Mouse (Mus musculus): Measurements from ENCODE around the gene Msto1. TPM values are rescaled to one million over a fixed set of nuclear protein-coding genes. Genes with fewer than 3 reads are reported as not detected.
"Not testable (repeated sequence)": the region's sequence is repeated elsewhere in the genome, so short reads cannot be mapped to it uniquely, and the experiment has no call there.

Gene Msto1
- polyA plus RNA-seq, 1 experiment from 2014 or later: 50.1 TPM

- H3K4me2 ChIP-seq (replicated peaks): peak overlapping the region; percentile 62
- DNase-seq (ENCODE audit: low spot score) (no peak), ATAC-seq (ENCODE audit: low FRiP score) (no peak)
- peaks cover 49% of the 10 kb centered on the region for H3K36me3 ChIP-seq (replicated peaks; ENCODE audit: control insufficient read depth, insufficient read depth)
- H3K27ac ChIP-seq: no peak overlapping the region
- 91% methylated on average over 7 of the region's 7 CpGs for WGBS
- H3K9me3 ChIP-seq (ENCODE audit: control insufficient read depth, low read length): no peaks in the 10 kb centered on the region
- no peak overlapping the region for H3K9ac ChIP-seq
- peaks cover 7% of the 10 kb centered on the region for H3K4me1 ChIP-seq (replicated peaks; ENCODE audit: control insufficient read depth, insufficient read depth, low read length)
- peak overlapping the region; percentile 65; the same call in 1 of the 2 replicates for H3K4me3 ChIP-seq (replicated peaks; ENCODE audit: low read length)
- no peaks in the 10 kb centered on the region for H3K27me3 ChIP-seq (ENCODE audit: control insufficient read depth, insufficient read depth, low read length)
These were observed 1.2 kb downstream of the Msto1 start for GRCm38 (mm10) chr3:88912585-88912984.

- no peak for ATAC-seq (ENCODE audit: low FRiP score)
- Histone ChIP-seq H3K4me2 (replicated peaks) (no peak overlapping the region), H3K4me1 (replicated peaks; ENCODE audit: control insufficient read depth, insufficient read depth, low read length) (no peaks in the 10 kb centered on the region), H3K36me3 (replicated peaks; ENCODE audit: control insufficient read depth, insufficient read depth) (peaks cover 100% of the 10 kb centered on the region), H3K27ac (no peak overlapping the region), H3K4me3 (replicated peaks; ENCODE audit: low read length) (no peak overlapping the region), H3K27me3 (ENCODE audit: control insufficient read depth, insufficient read depth, low read length) (no peaks in the 10 kb centered on the region), H3K9me3 (ENCODE audit: control insufficient read depth, low read length) (no peaks in the 10 kb centered on the region), H3K9ac (no peak overlapping the region)
- WGBS: 90% methylated on average over 6 of the region's 6 CpGs
- DNase-seq (ENCODE audit: low spot score): no peak
These were observed 7.2 kb downstream of the Msto1 start for GRCm38 (mm10) chr3:88906393-88907159.

GRCm38 (mm10) chr3:88905741-88906140 is 8.1 kb downstream of the Msto1 start:
- H3K4me3 ChIP-seq (replicated peaks; ENCODE audit: low read length): no peak overlapping the region
- peaks cover 99% of the 10 kb centered on the region for H3K36me3 ChIP-seq (replicated peaks; ENCODE audit: control insufficient read depth, insufficient read depth)
- H3K27me3 ChIP-seq (ENCODE audit: control insufficient read depth, insufficient read depth, low read length): no peaks in the 10 kb centered on the region
- WGBS: 88% methylated on average over 2 of the region's 2 CpGs
- no peak for ATAC-seq (ENCODE audit: low FRiP score)
- H3K27ac ChIP-seq: no peak overlapping the region
- no peaks in the 10 kb centered on the region for H3K9me3 ChIP-seq (ENCODE audit: control insufficient read depth, low read length)
- no peak overlapping the region for H3K4me2 ChIP-seq (replicated peaks)
- no peak overlapping the region for H3K9ac ChIP-seq
- no peaks in the 10 kb centered on the region for H3K4me1 ChIP-seq (replicated peaks; ENCODE audit: control insufficient read depth, insufficient read depth, low read length)
- DNase-seq (ENCODE audit: low spot score): no peak

DNA sequence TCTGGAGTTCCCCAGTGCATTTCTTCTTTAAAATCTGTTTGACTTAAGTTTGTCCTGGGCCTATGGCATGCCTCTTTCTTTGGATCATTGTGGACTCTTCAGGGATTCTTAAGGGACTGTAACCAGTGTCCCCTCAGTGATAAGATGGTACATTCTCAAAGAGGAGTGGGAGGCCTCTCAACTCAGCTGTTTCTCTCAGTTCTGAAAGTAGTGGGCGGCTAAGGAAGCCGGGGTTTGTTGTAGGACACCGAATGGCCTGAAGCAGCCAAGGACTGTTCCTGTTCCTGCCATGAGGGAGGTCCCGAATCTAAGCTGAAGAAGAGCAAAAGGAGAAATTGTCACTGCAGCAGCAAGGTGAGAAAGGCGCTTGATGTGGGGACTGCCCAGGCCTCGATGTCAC is 8.6 kb downstream of the Msto1 start:
- H3K4me3 ChIP-seq (replicated peaks; ENCODE audit: low read length): no peak overlapping the region
- ATAC-seq (ENCODE audit: low FRiP score) (no peak), DNase-seq (ENCODE audit: low spot score) (no peak)
- H3K4me1 ChIP-seq (replicated peaks; ENCODE audit: control insufficient read depth, insufficient read depth, low read length): no peaks in the 10 kb centered on the region
- 87% methylated on average over 6 of the region's 6 CpGs for WGBS
- H3K4me2 ChIP-seq (replicated peaks): no peak overlapping the region
- H3K36me3 ChIP-seq (replicated peaks; ENCODE audit: control insufficient read depth, insufficient read depth): peaks cover 99% of the 10 kb centered on the region
- H3K9me3 ChIP-seq (ENCODE audit: control insufficient read depth, low read length): no peaks in the 10 kb centered on the region
- no peaks in the 10 kb centered on the region for H3K27me3 ChIP-seq (ENCODE audit: control insufficient read depth, insufficient read depth, low read length)
- no peak overlapping the region for H3K27ac ChIP-seq
- no peak overlapping the region for H3K9ac ChIP-seq

GRCm38 (mm10) chr3:88904803-88905202 is 9.0 kb downstream of the Msto1 start:
- H3K9me3 ChIP-seq (ENCODE audit: control insufficient read depth, low read length): no peaks in the 10 kb centered on the region
- peaks cover 96% of the 10 kb centered on the region for H3K36me3 ChIP-seq (replicated peaks; ENCODE audit: control insufficient read depth, insufficient read depth)
- H3K9ac ChIP-seq: no peak overlapping the region
- H3K27me3 ChIP-seq (ENCODE audit: control insufficient read depth, insufficient read depth, low read length): no peaks in the 10 kb centered on the region
- no peak overlapping the region for H3K4me2 ChIP-seq (replicated peaks)
- 94% methylated on average over 3 of the region's 3 CpGs for WGBS
- H3K4me3 ChIP-seq (replicated peaks; ENCODE audit: low read length): no peak overlapping the region
- H3K4me1 ChIP-seq (replicated peaks; ENCODE audit: control insufficient read depth, insufficient read depth, low read length): no peaks in the 10 kb centered on the region
- no peak for DNase-seq (ENCODE audit: low spot score)
- no peak for ATAC-seq (ENCODE audit: low FRiP score)
- no peak overlapping the region for H3K27ac ChIP-seq

- not testable (repeated sequence) for H3K27ac ChIP-seq; H3K4me2 ChIP-seq (replicated peaks); H3K9ac ChIP-seq; H3K4me3 ChIP-seq (replicated peaks; ENCODE audit: low read length); DNase-seq (ENCODE audit: low spot score); ATAC-seq (ENCODE audit: low FRiP score); H3K4me1 ChIP-seq (replicated peaks; ENCODE audit: control insufficient read depth, insufficient read depth, low read length); H3K9me3 ChIP-seq (ENCODE audit: control insufficient read depth, low read length); H3K27me3 ChIP-seq (ENCODE audit: control insufficient read depth, insufficient read depth, low read length)
- 90% methylated on average over 7 of the region's 7 CpGs for WGBS
- peaks cover 31% of the 10 kb centered on the region for H3K36me3 ChIP-seq (replicated peaks; ENCODE audit: control insufficient read depth, insufficient read depth)
These were observed 20.8 kb downstream of the Msto1 start for GRCm38 (mm10) chr3:88893011-88893410.

- not testable (repeated sequence) for H3K4me1 ChIP-seq (replicated peaks; ENCODE audit: control insufficient read depth, insufficient read depth, low read length); H3K36me3 ChIP-seq (replicated peaks; ENCODE audit: control insufficient read depth, insufficient read depth); ATAC-seq (ENCODE audit: low FRiP score); H3K9ac ChIP-seq; H3K4me3 ChIP-seq (replicated peaks; ENCODE audit: low read length); H3K9me3 ChIP-seq (ENCODE audit: control insufficient read depth, low read length); H3K4me2 ChIP-seq (replicated peaks); H3K27me3 ChIP-seq (ENCODE audit: control insufficient read depth, insufficient read depth, low read length); DNase-seq (ENCODE audit: low spot score); H3K27ac ChIP-seq
- WGBS: 94% methylated on average over 4 of the region's 4 CpGs
These were observed 31.3 kb downstream of the Msto1 start for GRCm38 (mm10) chr3:88882536-88882935.

DNA sequence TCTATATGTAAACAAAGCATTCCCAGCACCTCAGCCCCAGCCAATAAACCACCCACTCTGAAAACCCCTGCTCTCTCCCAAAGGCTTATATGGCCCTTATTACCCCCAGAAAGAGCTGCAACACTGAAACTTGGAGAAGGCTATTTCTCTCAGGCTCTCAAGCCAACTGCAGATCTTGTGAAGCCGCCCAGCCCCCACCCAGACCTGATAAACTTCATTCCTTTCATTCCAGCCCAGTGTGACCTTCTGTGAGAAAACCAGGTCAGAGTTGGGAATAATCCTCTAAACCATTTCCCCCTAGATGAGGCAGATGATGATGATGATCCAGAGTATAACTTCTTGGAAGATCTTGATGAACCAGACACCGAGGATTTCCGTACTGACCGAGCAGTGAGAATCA is 45.4 kb downstream of the Msto1 start:
- not testable (repeated sequence) for DNase-seq (ENCODE audit: low spot score); H3K4me1 ChIP-seq (replicated peaks; ENCODE audit: control insufficient read depth, insufficient read depth, low read length); H3K27me3 ChIP-seq (ENCODE audit: control insufficient read depth, insufficient read depth, low read length); ATAC-seq (ENCODE audit: low FRiP score); H3K27ac ChIP-seq; H3K9me3 ChIP-seq (ENCODE audit: control insufficient read depth, low read length); H3K4me2 ChIP-seq (replicated peaks); H3K4me3 ChIP-seq (replicated peaks; ENCODE audit: low read length); H3K9ac ChIP-seq
- peaks cover 24% of the 10 kb centered on the region for H3K36me3 ChIP-seq (replicated peaks; ENCODE audit: control insufficient read depth, insufficient read depth)
- WGBS: no CpG with 5 or more reads among the region's 4 CpGs

DNA sequence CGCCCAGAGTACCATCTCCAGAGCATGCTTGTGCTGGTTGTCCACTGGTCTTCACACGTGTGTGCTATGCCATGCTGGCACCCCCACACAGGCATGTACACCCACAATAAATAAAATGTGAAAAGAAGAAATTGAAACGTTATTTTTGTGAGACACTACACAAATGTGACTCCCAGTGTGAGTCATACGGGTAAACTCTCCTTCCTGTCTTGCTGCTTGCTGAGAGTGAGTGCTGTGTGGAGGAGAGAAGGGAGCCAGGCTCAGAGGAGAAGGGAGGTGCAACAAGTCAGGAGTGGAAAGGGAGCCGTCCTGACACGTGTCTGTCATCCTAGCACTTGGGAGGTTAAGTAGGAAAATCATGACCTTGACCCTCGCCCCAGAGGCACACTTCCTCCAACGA is 46.6 kb downstream of the Msto1 start:
- not testable (repeated sequence) for ATAC-seq (ENCODE audit: low FRiP score); H3K4me2 ChIP-seq (replicated peaks); H3K9me3 ChIP-seq (ENCODE audit: control insufficient read depth, low read length); H3K4me1 ChIP-seq (replicated peaks; ENCODE audit: control insufficient read depth, insufficient read depth, low read length); H3K4me3 ChIP-seq (replicated peaks; ENCODE audit: low read length); H3K27ac ChIP-seq; DNase-seq (ENCODE audit: low spot score); H3K9ac ChIP-seq; H3K27me3 ChIP-seq (ENCODE audit: control insufficient read depth, insufficient read depth, low read length)
- peaks cover 36% of the 10 kb centered on the region for H3K36me3 ChIP-seq (replicated peaks; ENCODE audit: control insufficient read depth, insufficient read depth)
- WGBS: no CpG with 5 or more reads among the region's 8 CpGs

- not testable (repeated sequence) for H3K27me3 ChIP-seq (ENCODE audit: control insufficient read depth, insufficient read depth, low read length); H3K27ac ChIP-seq; DNase-seq (ENCODE audit: low spot score); H3K4me3 ChIP-seq (replicated peaks; ENCODE audit: low read length); H3K9me3 ChIP-seq (ENCODE audit: control insufficient read depth, low read length); H3K4me1 ChIP-seq (replicated peaks; ENCODE audit: control insufficient read depth, insufficient read depth, low read length); H3K4me2 ChIP-seq (replicated peaks); H3K9ac ChIP-seq; ATAC-seq (ENCODE audit: low FRiP score)
- WGBS: no CpG with 5 or more reads among the region's 3 CpGs
- peaks cover 41% of the 10 kb centered on the region for H3K36me3 ChIP-seq (replicated peaks; ENCODE audit: control insufficient read depth, insufficient read depth)
These were observed 47.1 kb downstream of the Msto1 start for GRCm38 (mm10) chr3:88866735-88867134.

Measured in hindbrain, embryonic 14.5 days (tissue).